Comparison of ENCODE assay signal across 35 mouse cellular contexts in the genomic region with DNA sequence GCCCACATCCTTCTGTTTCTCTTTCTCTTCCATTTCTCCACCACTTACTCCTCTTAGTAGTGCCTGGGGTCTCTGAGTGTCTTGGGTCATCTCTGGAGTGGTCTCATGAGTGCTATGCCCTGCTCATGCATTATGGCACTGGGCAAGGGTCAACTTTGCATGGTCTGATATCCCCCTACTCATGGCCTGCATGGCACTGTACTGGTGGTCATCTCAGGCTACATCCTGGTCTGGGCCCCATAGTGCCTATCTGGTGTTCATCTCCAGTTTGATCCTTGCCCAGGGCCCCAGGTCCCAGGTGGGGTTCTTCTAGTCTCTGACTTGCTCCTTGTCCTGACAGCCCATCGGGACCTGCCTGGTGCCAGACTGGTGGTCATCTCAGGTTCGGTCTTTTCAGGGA. TPM values are rescaled to one million over a fixed set of nuclear protein-coding genes. Genes with fewer than 3 reads are reported as not detected.
"Had no signal": no experiment of that assay in that cellular context is flagged by ENCODE, and none has a peak within 500 bp of the region (broad histone marks: within the 10 kb centered on the region; RNA-seq: fewer than 3 reads in every experiment).

No protein-coding gene starts in this region.

- ATAC-seq: forebrain, embryonic 13.5 days; forebrain, embryonic 14.5 days; forebrain, embryonic 15.5 days; forebrain, embryonic 16.5 days; forebrain, postnatal 0 days had no signal

- H3K4me1 ChIP-seq: embryonic facial prominence, embryonic 12.5 days; embryonic facial prominence, embryonic 13.5 days; embryonic facial prominence, embryonic 15.5 days had no signal

- H3K27me3 ChIP-seq: embryonic facial prominence, embryonic 12.5 days; embryonic facial prominence, embryonic 13.5 days; embryonic facial prominence, embryonic 15.5 days; forebrain, embryonic 13.5 days; forebrain, embryonic 15.5 days had no signal

- H3K36me3 ChIP-seq: embryonic facial prominence, embryonic 10.5 days; embryonic facial prominence, embryonic 12.5 days; embryonic facial prominence, embryonic 13.5 days; embryonic facial prominence, embryonic 15.5 days; forebrain, embryonic 10.5 days; forebrain, embryonic 12.5 days; forebrain, embryonic 15.5 days had no signal

- H3K4me3 ChIP-seq: embryonic facial prominence, embryonic 10.5 days; embryonic facial prominence, embryonic 12.5 days; embryonic facial prominence, embryonic 13.5 days; embryonic facial prominence, embryonic 15.5 days; erythroblast, embryonic 14.5 days; forebrain, embryonic 10.5 days; forebrain, embryonic 12.5 days; forebrain, embryonic 13.5 days; forebrain, embryonic 15.5 days; gastrocnemius, adult 2 months had no signal

- H3K9me3 ChIP-seq: embryonic facial prominence, embryonic 10.5 days; embryonic facial prominence, embryonic 12.5 days; embryonic facial prominence, embryonic 13.5 days; embryonic facial prominence, embryonic 15.5 days; forebrain, embryonic 12.5 days; forebrain, embryonic 15.5 days had no signal

- H3K27ac ChIP-seq: embryonic facial prominence, embryonic 10.5 days; embryonic facial prominence, embryonic 12.5 days; embryonic facial prominence, embryonic 13.5 days; embryonic facial prominence, embryonic 15.5 days; forebrain, embryonic 10.5 days; forebrain, embryonic 12.5 days; forebrain, embryonic 13.5 days; forebrain, embryonic 15.5 days; gastrocnemius, adult 2 months had no signal

- H3K4me2 ChIP-seq: embryonic facial prominence, embryonic 12.5 days; embryonic facial prominence, embryonic 13.5 days; embryonic facial prominence, embryonic 15.5 days; forebrain, embryonic 12.5 days; forebrain, embryonic 13.5 days; forebrain, embryonic 15.5 days had no signal

- DNase-seq: cerebellum, adult 18-20 months; cerebellum, adult 2 months; cerebellum, adult 8-10 months; cerebellum, adult 9-10 months; cerebellum, adult 9-11 months; cerebellum, postnatal 10 days; cerebellum, postnatal 14 days; cerebellum, postnatal 25 days; cerebellum, postnatal 36 days; embryo, embryonic 11 days; forebrain, postnatal 0 days; gastrocnemius, adult 2 months; gastrocnemius, postnatal 10 days; gastrocnemius, postnatal 14 days; gastrocnemius, postnatal 25 days; gastrocnemius, postnatal 36 days had no signal

- H3K9ac ChIP-seq: embryonic facial prominence, embryonic 12.5 days; embryonic facial prominence, embryonic 13.5 days; embryonic facial prominence, embryonic 15.5 days; forebrain, embryonic 12.5 days; forebrain, embryonic 13.5 days; forebrain, embryonic 15.5 days; forebrain, postnatal 0 days had no signal

RNA-seq across cellular contexts. Expression of gene Trpc7, which starts 34.6 kb away (rescaled TPM):
- total RNA-seq: common myeloid progenitor, adult 5-6 weeks; gastrocnemius, adult 18-20 months; gastrocnemius, adult 2 months; gastrocnemius, adult 8-10 months; gastrocnemius, postnatal 10 days; gastrocnemius, postnatal 14 days; gastrocnemius, postnatal 25 days; gastrocnemius, postnatal 36 days; gastrocnemius, postnatal 4 days; granulocyte monocyte progenitor cell, adult 5-6 weeks; heart, adult 18-20 months had no signal
- polyA plus RNA-seq: embryonic facial prominence, embryonic 10.5 days; embryonic facial prominence, embryonic 15.5 days; erythroblast, embryonic 14.5 days; forebrain, embryonic 10.5 days; forebrain, embryonic 11.5 days; gonadal fat pad, adult 2 months had no signal
